In the genomic region with DNA sequence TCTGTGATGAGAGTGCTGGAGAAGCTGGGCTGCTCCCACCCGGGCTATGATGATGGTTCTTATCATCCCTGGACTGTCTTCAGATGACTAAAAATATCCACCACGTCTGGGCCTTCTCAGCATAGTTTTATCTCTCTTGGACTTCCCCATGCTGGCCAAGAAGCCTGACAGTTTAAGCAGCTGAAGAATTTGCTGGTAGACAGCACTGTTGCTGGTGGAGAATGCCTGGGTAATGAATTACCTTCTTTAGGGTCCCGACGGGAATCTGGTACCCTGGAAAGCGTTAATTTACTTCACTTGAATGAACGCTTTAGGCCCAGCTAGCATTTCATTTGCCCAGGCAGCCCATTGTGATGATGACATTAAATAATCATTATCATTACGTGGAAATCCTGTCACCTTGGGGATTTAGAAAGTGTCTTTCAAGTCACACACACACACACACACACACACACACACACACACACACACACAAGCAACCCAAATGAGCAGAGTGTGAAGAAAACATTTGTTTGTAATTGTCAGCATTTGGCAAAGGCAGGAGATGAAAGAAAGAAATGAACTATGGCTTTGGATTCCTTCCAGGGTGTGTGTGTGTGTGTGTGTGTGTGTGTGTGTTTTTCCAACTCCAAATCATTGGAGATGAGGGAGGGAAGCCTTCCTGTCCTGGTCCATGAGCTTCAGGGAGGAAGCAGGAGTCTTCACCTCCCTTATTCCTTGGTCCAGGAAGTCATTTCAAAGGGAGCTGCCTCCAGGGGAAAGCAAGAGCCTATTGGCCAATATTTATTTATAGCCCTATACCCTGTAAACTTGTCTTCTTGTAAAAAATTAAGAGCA, we compare ENCODE assay signal across 10 mouse cellular contexts.
DNase-seq lines count a peak whose midpoint lies in the region; ATAC-seq and TF ChIP-seq lines count a peak whose summit lies in the region.
"Had no signal": no experiment of that assay in that cellular context is flagged by ENCODE, and none has a peak within 500 bp of the region (broad histone marks: within the 10 kb centered on the region; RNA-seq: fewer than 3 reads in every experiment).

No protein-coding gene starts in this region.

- no peak for TF ChIP-seq CTCF in lung, embryonic 14.5 days (IDR thresholded peaks at IDR 0.05; ENCODE audit: low read depth)
- no peak for TF ChIP-seq CTCF in lung, adult 2 months (IDR thresholded peaks at IDR 0.05; ENCODE audit: insufficient read depth, low read length)

- no peak for TF ChIP-seq POLR2A in lung, adult 2 months (IDR thresholded peaks at IDR 0.05; ENCODE audit: borderline replicate concordance, extremely low read depth, low read depth, low read length)

- 0 out of 2 replicates have a peak overlapping the region, but pooled peaks have one; percentile 30 for H3K27ac ChIP-seq in lung, embryonic 14.5 days (ENCODE audit: low read depth)

- no peak overlapping the region for H3K4me2 ChIP-seq in lung, embryonic 14.5 days

- no peaks in the 10 kb centered on the region for H3K36me3 ChIP-seq in lung, embryonic 14.5 days (ENCODE audit: insufficient read depth)

- no peaks in the 10 kb centered on the region for H3K9me3 ChIP-seq in lung, embryonic 14.5 days (ENCODE audit: low read depth, low read length)
- H3K9me3 ChIP-seq: megakaryocyte, embryonic 14.5 days had no signal

- H3K4me1 ChIP-seq in lung, embryonic 14.5 days (ENCODE audit: insufficient read depth): no peaks in the 10 kb centered on the region
- no peaks in the 10 kb centered on the region for H3K4me1 ChIP-seq in lung, adult 2 months (ENCODE audit: control insufficient read depth, insufficient read depth, low read length)

- H3K4me3 ChIP-seq in lung, embryonic 14.5 days (ENCODE audit: low read depth, low read length): no peak overlapping the region
- no peak overlapping the region for H3K4me3 ChIP-seq in lung, adult 2 months (replicated peaks; ENCODE audit: extremely low read depth, low read depth, low read length)
- H3K4me3 ChIP-seq: megakaryocyte, embryonic 14.5 days had no signal

- no peaks in the 10 kb centered on the region for H3K27me3 ChIP-seq in lung, embryonic 14.5 days (ENCODE audit: insufficient read depth, low read length)

- H3K9ac ChIP-seq in lung, embryonic 14.5 days: no peak overlapping the region

- peak; percentile 22 for DNase-seq in adrenal gland, postnatal 14 days
- no peak for DNase-seq in adrenal gland, adult 18-20 months (ENCODE audit: low spot score in 2 of 2)
- DNase-seq in lung, embryonic 14.5 days: peak; percentile 83
- DNase-seq in lung, adult 2 months: no peak
- peak; percentile 10 for DNase-seq in heart, postnatal 4 days
- DNase-seq in lung, postnatal 36 days: peak; percentile 8
- no peak for DNase-seq in Muller cell, postnatal 12 days (ENCODE audit: inconsistent ontology term)
- no peak for DNase-seq in spleen, adult 18-20 months
- DNase-seq: cerebellum, adult 9-11 months had no signal

- 33% methylated on average over 7 of the region's 7 CpGs for WGBS in lung, embryonic 14.5 days
- WGBS in lung, adult 2 months: 49% methylated on average over 7 of the region's 7 CpGs

- peak; percentile 75 for ATAC-seq in lung, embryonic 14.5 days (ENCODE audit: insufficient read depth)

Comparison
In these comparisons a context has a peak if more than half of its experiments do, and no peak if none do; other contexts are left out.
1. DNase-seq: peak in adrenal gland, postnatal 14 days (single experiment), lung, embryonic 14.5 days (single experiment), heart, postnatal 4 days (single experiment) and lung, postnatal 36 days (single experiment); none in adrenal gland, adult 18-20 months (0 of 2), lung, adult 2 months (single experiment), Muller cell, postnatal 12 days (single experiment) and spleen, adult 18-20 months (0 of 2).